Comparison of ENCODE assay signal across 9 mouse cellular contexts in genomic region chr9:32033937-32034336, GRCm38 (mm10).
DNase-seq lines count a peak whose midpoint lies in the region; ATAC-seq lines count a peak whose summit lies in the region.
"Had no signal": no experiment of that assay in that cellular context is flagged by ENCODE, and none has a peak within 500 bp of the region (broad histone marks: within the 10 kb centered on the region; RNA-seq: fewer than 3 reads in every experiment).

No protein-coding gene starts in this region.

- no peak overlapping the region for H3K9ac ChIP-seq in heart, embryonic 14.5 days (ENCODE audit: low read length)
- H3K9ac ChIP-seq in midbrain, embryonic 16.5 days (ENCODE audit: low read depth, low read length) = peak overlapping the region; percentile 17; the same call in 1 of the 2 replicates

- H3K36me3 ChIP-seq in heart, embryonic 14.5 days (ENCODE audit: control insufficient read depth, insufficient read depth, low read length) = no peaks in the 10 kb centered on the region
- H3K36me3 ChIP-seq in hindbrain, embryonic 10.5 days = no peaks in the 10 kb centered on the region
- H3K36me3 ChIP-seq in midbrain, embryonic 16.5 days (ENCODE audit: control insufficient read depth, insufficient read depth, low read length) = no peaks in the 10 kb centered on the region

- peaks cover 7 to 44% of the 10 kb centered on the region in 2 experiments for H3K4me1 ChIP-seq in heart, embryonic 14.5 days (ENCODE audit: control insufficient read depth in 2 of 2, insufficient read depth in 2 of 2, low read length in 2 of 2)
- peaks cover 59% of the 10 kb centered on the region for H3K4me1 ChIP-seq in hindbrain, embryonic 10.5 days (replicated peaks)
- H3K4me1 ChIP-seq in midbrain, embryonic 16.5 days (ENCODE audit: control insufficient read depth, insufficient read depth, low read length) = peaks cover 33% of the 10 kb centered on the region

- no peak overlapping the region for H3K27ac ChIP-seq in heart, embryonic 14.5 days (replicated peaks in 1 of 2; ENCODE audit: control insufficient read depth in 1 of 2, insufficient read depth in 1 of 2, low read depth in 2 of 2, low read length in 2 of 2)
- H3K27ac ChIP-seq in hindbrain, embryonic 10.5 days = no peak overlapping the region
- no peak overlapping the region for H3K27ac ChIP-seq in midbrain, embryonic 16.5 days (ENCODE audit: low read length)

- H3K27me3 ChIP-seq in heart, embryonic 14.5 days (ENCODE audit: control insufficient read depth, insufficient read depth, low read length) = no peaks in the 10 kb centered on the region
- H3K27me3 ChIP-seq in hindbrain, embryonic 10.5 days (ENCODE audit: insufficient read depth, poor library complexity, severe bottlenecking) = 0 out of 2 replicates have a peak, but pooled peaks cover 5% of the 10 kb centered on the region
- no peaks in the 10 kb centered on the region for H3K27me3 ChIP-seq in midbrain, embryonic 16.5 days (ENCODE audit: control insufficient read depth, insufficient read depth, low read depth, low read length)
- H3K27me3 ChIP-seq: CH12.LX had no signal

- ATAC-seq in heart, embryonic 14.5 days (ENCODE audit: insufficient number of reproducible peaks, insufficient read depth, low FRiP score, low read depth) = no peak
- peak; percentile 56 for ATAC-seq in common myeloid progenitor, adult 5-6 weeks (replicated peaks; ENCODE audit: low read depth, poor library complexity, severe bottlenecking)
- ATAC-seq in midbrain, embryonic 16.5 days = no peak

- H3K4me3 ChIP-seq in heart, embryonic 14.5 days (ENCODE audit: control insufficient read depth in 1 of 2, insufficient read depth in 1 of 2, low read depth in 1 of 2, low read length in 2 of 2) = peak overlapping the region in 1 of 2 experiments; percentile 78; a peak in 1 of 4 replicates
- H3K4me3 ChIP-seq in hindbrain, embryonic 10.5 days = peak overlapping the region; percentile 86
- peak overlapping the region; percentile 79 for H3K4me3 ChIP-seq in midbrain, embryonic 16.5 days (ENCODE audit: low read depth, low read length)

- H3K4me2 ChIP-seq in heart, embryonic 14.5 days (ENCODE audit: low read length) = peak overlapping the region; percentile 84
- H3K4me2 ChIP-seq in midbrain, embryonic 16.5 days (ENCODE audit: low read length) = peak overlapping the region; percentile 58

- DNase-seq in heart, adult 9 months (ENCODE audit: low spot score in 2 of 2) = no peak
- DNase-seq in hindbrain, embryonic 10.5 days (ENCODE audit: low spot score) = peak; percentile 23
- no peak for DNase-seq in gastrocnemius, adult 8-10 months (ENCODE audit: low spot score in 2 of 2)
- DNase-seq in right cerebral cortex, postnatal 36 days (ENCODE audit: low spot score in 2 of 2) = no peak
- DNase-seq in adrenal gland, adult 18-20 months (ENCODE audit: low spot score in 2 of 2) = no peak

- WGBS in heart, embryonic 14.5 days = 17% methylated on average over 6 of the region's 6 CpGs
- 28% methylated on average over 6 of the region's 6 CpGs for WGBS in hindbrain, embryonic 10.5 days
- WGBS in midbrain, embryonic 16.5 days = 10% methylated on average over 6 of the region's 6 CpGs

- H3K9me3 ChIP-seq in heart, embryonic 14.5 days (ENCODE audit: control insufficient read depth, low read length) = no peaks in the 10 kb centered on the region
- no peaks in the 10 kb centered on the region for H3K9me3 ChIP-seq in hindbrain, embryonic 10.5 days
- no peaks in the 10 kb centered on the region for H3K9me3 ChIP-seq in midbrain, embryonic 16.5 days (replicated peaks; ENCODE audit: control insufficient read depth, low read length, poor library complexity, severe bottlenecking)
